Mouse (Mus musculus) olfactory bulb, adult 2 months (tissue): ENCODE measurements around the gene Gcnt3. TPM values are rescaled to one million over a fixed set of nuclear protein-coding genes. Genes with fewer than 3 reads are reported as not detected.
"Not testable (repeated sequence)": the region's sequence is repeated elsewhere in the genome, so short reads cannot be mapped to it uniquely, and the experiment has no call there.

Experiments used
- H3K27ac ChIP-seq: fragments of 200-500 bp; 2 replicates; pipeline ENCODE4 v1.5.1; 2012; ENCODE audit warnings: low read depth, low read length; ENCODE audit not compliant: insufficient read depth
- H3K4me1 ChIP-seq: fragments of 200-500 bp; 2 replicates; pipeline ENCODE4 v1.6.1; 2012; ENCODE audit warnings: low read length; ENCODE audit not compliant: control insufficient read depth, insufficient read depth
- H3K4me3 ChIP-seq: fragments of 200-500 bp; 2 replicates; pipeline ENCODE4 v1.5.1; 2012; ENCODE audit warnings: mild to moderate bottlenecking, low read depth, low read length, moderate library complexity; ENCODE audit not compliant: insufficient read depth
- CTCF ChIP-seq: fragments of 200-500 bp; IDR thresholded peaks from 2 replicates; pipeline ENCODE4 v1.5.1; 2012; ENCODE audit warnings: low read depth, mild to moderate bottlenecking, low read length, moderate library complexity; ENCODE audit not compliant: insufficient read depth
- POLR2A ChIP-seq: fragments of 200-500 bp; IDR thresholded peaks from 2 replicates; pipeline ENCODE4 v1.6.1; 2012; ENCODE audit warnings: mild to moderate bottlenecking, low read depth, low read length, moderate library complexity; ENCODE audit not compliant: insufficient read depth
- WGBS: fragments of 180-500 bp; shearing (Covaris S2); methylation state at CpG from one replicate; pipeline ENCODE4 v1.1.7; 2018; 5-methylcytosine and 5-hydroxymethylcytosine counted together
- polyA plus RNA-seq: library from polyadenylated mRNA; stranded (reverse); fragments of >200 nt; gene quantifications from 2 replicates; pipeline ENCODE4 v1.2.4, GENCODE M21; 2012; ENCODE audit warnings: low replicate concordance; ENCODE audit not compliant: missing spikeins, insufficient read depth, insufficient read length

Gene Gcnt3
- polyA plus RNA-seq, 1 experiment = not detected

GRCm38 (mm10) chr9:70034702-70035101 lies 3.2 kb downstream of the Gcnt3 start:
- TF ChIP-seq CTCF = no peak
- no peak for TF ChIP-seq POLR2A
- Histone ChIP-seq H3K4me1 (no peaks in the 10 kb centered on the region), H3K4me3 (no peak overlapping the region), H3K27ac (no peak overlapping the region)
- 94% methylated on average over 7 of the region's 7 CpGs for WGBS

- Histone ChIP-seq H3K4me3 (no peak overlapping the region), H3K27ac (no peak overlapping the region), H3K4me1 (no peaks in the 10 kb centered on the region)
- TF ChIP-seq CTCF (no peak), POLR2A (no peak)
- 70% methylated on average over 9 of the region's 9 CpGs for WGBS
Observed at GRCm38 (mm10) chr9:70033056-70033455, 4.8 kb downstream of the Gcnt3 start.

- WGBS = 93% methylated on average over 1 of the region's 1 CpGs
- H3K4me1 ChIP-seq = no peaks in the 10 kb centered on the region
- H3K4me3 ChIP-seq = no peak overlapping the region
- TF ChIP-seq CTCF = no peak
- TF ChIP-seq POLR2A = no peak
- H3K27ac ChIP-seq = no peak overlapping the region
Observed at GRCm38 (mm10) chr9:70032167-70032566, 5.7 kb downstream of the Gcnt3 start.

- H3K4me3 ChIP-seq = no peak overlapping the region
- TF ChIP-seq CTCF (no peak), POLR2A (no peak)
- no peaks in the 10 kb centered on the region for H3K4me1 ChIP-seq
- H3K27ac ChIP-seq = no peak overlapping the region
- 91% methylated on average over 2 of the region's 2 CpGs for WGBS
Observed at GRCm38 (mm10) chr9:70025365-70026012, 12.4 kb downstream of the Gcnt3 start.

- Histone ChIP-seq H3K4me3 (no peak overlapping the region), H3K27ac (no peak overlapping the region), H3K4me1 (no peaks in the 10 kb centered on the region)
- no peak for TF ChIP-seq POLR2A
- no peak for TF ChIP-seq CTCF
Observed at GRCm38 (mm10) chr9:70024648-70025047, 13.2 kb downstream of the Gcnt3 start.

GRCm38 (mm10) chr9:70023615-70024014 lies 14.3 kb downstream of the Gcnt3 start:
- WGBS = 69% methylated on average over 1 of the region's 1 CpGs
- H3K27ac ChIP-seq, H3K4me3 ChIP-seq: not testable (repeated sequence)

GRCm38 (mm10) chr9:70022083-70022482 lies 15.8 kb downstream of the Gcnt3 start:
- Histone ChIP-seq H3K4me1 (no peaks in the 10 kb centered on the region), H3K4me3 (no peak overlapping the region), H3K27ac (no peak overlapping the region)
- WGBS = 93% methylated on average over 4 of the region's 4 CpGs
- no peak for TF ChIP-seq POLR2A
- TF ChIP-seq CTCF = no peak

More at GRCm38 (mm10) chr9:70023615-70024014, 14.3 kb downstream of the Gcnt3 start:
- H3K4me1 ChIP-seq = not testable (repeated sequence)

- Histone ChIP-seq H3K4me3 (no peak overlapping the region), H3K4me1 (no peaks in the 10 kb centered on the region), H3K27ac (no peak overlapping the region)
- TF ChIP-seq POLR2A = no peak
- TF ChIP-seq CTCF = no peak
- WGBS = 49% methylated on average over 1 of the region's 1 CpGs
Observed at GRCm38 (mm10) chr9:70021610-70022009, 16.3 kb downstream of the Gcnt3 start.

- Histone ChIP-seq H3K27ac (no peak overlapping the region), H3K4me3 (no peak overlapping the region)
- no peak for TF ChIP-seq CTCF
Observed at GRCm38 (mm10) chr9:70018879-70019278, 19.0 kb downstream of the Gcnt3 start.

GRCm38 (mm10) chr9:70015632-70016031 lies 22.3 kb downstream of the Gcnt3 start:
- no peak for TF ChIP-seq POLR2A
- no peak for TF ChIP-seq CTCF
- Histone ChIP-seq H3K4me3 (no peak overlapping the region), H3K4me1 (no peaks in the 10 kb centered on the region), H3K27ac (no peak overlapping the region)
- WGBS = 95% methylated on average over 2 of the region's 2 CpGs

More at GRCm38 (mm10) chr9:70018879-70019278, 19.0 kb downstream of the Gcnt3 start:
- H3K4me1 ChIP-seq = no peaks in the 10 kb centered on the region
